Mouse (Mus musculus) Patski (cell line): ENCODE results near the gene Nvl. TPM values are rescaled to one million over a fixed set of nuclear protein-coding genes. Genes with fewer than 3 reads are reported as not detected.

ENCODE experiments used
- ATAC-seq: fragments of 100-300 bp; one replicate; pipeline ENCODE4 v1.8.0; 2021
- CTCF ChIA-PET: fragments of 350-600 bp; sonication (Branson Sonifier 250); formaldehyde crosslinking; loops from one replicate; lab custom pipeline; 2022; ENCODE audit warnings: inconsistent platforms; lab: Charles Lee
- POLR2A ChIA-PET: fragments of 350-600 bp; sonication (Branson Sonifier 250); formaldehyde crosslinking; loops from one replicate; lab custom pipeline; 2022; ENCODE audit warnings: antibody characterized with exemption, inconsistent platforms; lab: Charles Lee
- DNase-seq: peaks from one replicate; pipeline ENCODE4 v3.0.0-alpha.2; 2011; ENCODE audit warnings: low read depth, low spot score
- H3K27me3 ChIP-seq: fragments of 371-371 bp; one replicate; pipeline ENCODE4 v1.5.1; 2021
- CTCF ChIP-seq: fragments of 100-300 bp; IDR thresholded peaks from one replicate; pipeline ENCODE4 v1.5.1; 2021
- in situ Hi-C: fragments of 300-500 bp; cut with MboI; formaldehyde crosslinking; loops from 3 replicates; pipeline ENCODE4 v1.11.1; 2018; ENCODE audit warnings: low pct_unique_long_range_greater_than_20kb, mixed read lengths
- polyA plus RNA-seq: library from polyadenylated mRNA; unstranded; gene quantifications from one replicate; pipeline ENCODE4 v1.2.3, GENCODE M21; 2021

Gene Nvl
- polyA plus RNA-seq, 1 experiment from 2014 or later, result 23.1 TPM

- DNase-seq (no peak), ATAC-seq (no peak)
- no peak for TF ChIP-seq CTCF
- in situ Hi-C loops, result no loop called here
- ChIA-PET CTCF (interaction anchor here (1.2 to 1.8 kb wide), 2 partner anchors 23 to 86 kb away, joined by 3 read pairs; no protein-coding TSS in a partner anchor), POLR2A (no interaction called here)
- H3K27me3 ChIP-seq, result peaks cover 36% of the 10 kb centered on the region
Measured at GRCm38 (mm10) chr1:181073075-181073474, 70.9 kb downstream of the Nvl start.

- in situ Hi-C loops, result no loop called here
- peak; percentile 15 for DNase-seq
- peak; percentile 54 for ATAC-seq
- POLR2A ChIA-PET, result interaction anchor here (0.5 kb wide), 1 partner anchor 12 kb away, joined by 5 read pairs; no protein-coding TSS in a partner anchor
- CTCF ChIA-PET, result no interaction called here
- H3K27me3 ChIP-seq, result peaks cover 11% of the 10 kb centered on the region
- no peak for TF ChIP-seq CTCF
Measured at GRCm38 (mm10) chr1:181069671-181070070, 74.3 kb downstream of the Nvl start.

GRCm38 (mm10) chr1:181068344-181068743, 75.7 kb downstream of the Nvl start:
- in situ Hi-C loops, result no loop called here
- no peak for TF ChIP-seq CTCF
- DNase-seq (no peak), ATAC-seq (no peak)
- ChIA-PET POLR2A (no interaction called here), CTCF (interaction anchor here (0.7 kb wide), 1 partner anchor 11 kb away, joined by 3 read pairs; no protein-coding TSS in a partner anchor)
- H3K27me3 ChIP-seq, result peaks cover 6% of the 10 kb centered on the region

GRCm38 (mm10) chr1:181064648-181065047, 79.4 kb downstream of the Nvl start:
- in situ Hi-C loops, result no loop called here
- DNase-seq, result no peak

GRCm38 (mm10) chr1:181063991-181064390, 80.0 kb downstream of the Nvl start:
- peaks cover 7% of the 10 kb centered on the region for H3K27me3 ChIP-seq
- DNase-seq (no peak), ATAC-seq (no peak)
- in situ Hi-C loops, result no loop called here
- POLR2A ChIA-PET, result no interaction called here
- CTCF ChIA-PET, result no interaction called here
- TF ChIP-seq CTCF, result no peak

More at GRCm38 (mm10) chr1:181064648-181065047, 79.4 kb downstream of the Nvl start:
- CTCF ChIA-PET, result no interaction called here
- TF ChIP-seq CTCF, result no peak
- H3K27me3 ChIP-seq, result peaks cover 7% of the 10 kb centered on the region
- no peak for ATAC-seq
- POLR2A ChIA-PET, result no interaction called here

GRCm38 (mm10) chr1:181061784-181062485, 82.1 kb downstream of the Nvl start:
- ChIA-PET POLR2A (interaction anchor here (0.5 kb wide), 1 partner anchor 63 kb away, joined by 4 read pairs; no protein-coding TSS in a partner anchor), CTCF (interaction anchor here (3.6 kb wide), 1 partner anchor 22 kb away, joined by 8 read pairs; no protein-coding TSS in a partner anchor)
- ATAC-seq (no peak), DNase-seq (no peak)
- in situ Hi-C loops, result no loop called here
- peaks cover 7% of the 10 kb centered on the region for H3K27me3 ChIP-seq
- no peak for TF ChIP-seq CTCF

GRCm38 (mm10) chr1:181052898-181053297, 91.1 kb downstream of the Nvl start:
- in situ Hi-C loops, result no loop called here

GRCm38 (mm10) chr1:181050937-181051336, 93.1 kb downstream of the Nvl start, which contains the start of gene 9130409I23Rik:
TSS of gene 9130409I23Rik (plus strand) at chr1:181051237.
- ChIA-PET CTCF (interaction anchor here (1.1 kb wide), 1 partner anchor 54 kb away, joined by 3 read pairs; no protein-coding TSS in a partner anchor), POLR2A (no interaction called here)
- in situ Hi-C loops, result no loop called here
- DNase-seq, result no peak
- no peak for TF ChIP-seq CTCF
- ATAC-seq, result no peak
- peaks cover 6% of the 10 kb centered on the region for H3K27me3 ChIP-seq

More at GRCm38 (mm10) chr1:181052898-181053297, 91.1 kb downstream of the Nvl start:
- ATAC-seq (no peak), DNase-seq (no peak)
- peaks cover 6% of the 10 kb centered on the region for H3K27me3 ChIP-seq
- POLR2A ChIA-PET, result no interaction called here
- no peak for TF ChIP-seq CTCF
- CTCF ChIA-PET, result no interaction called here

- in situ Hi-C loops, result no loop called here
- peak; percentile 46 for TF ChIP-seq CTCF
- no peaks in the 10 kb centered on the region for H3K27me3 ChIP-seq
- POLR2A ChIA-PET, result interaction anchor here (0.6 kb wide), 1 partner anchor 29 kb away, joined by 6 read pairs; no protein-coding TSS in a partner anchor
- CTCF ChIA-PET, result interaction anchor here (1.2 kb wide), 1 partner anchor 32 kb away, joined by 3 read pairs; no protein-coding TSS in a partner anchor
- ATAC-seq, result no peak
- DNase-seq, result no peak
Measured at GRCm38 (mm10) chr1:181049328-181049842, 94.6 kb downstream of the Nvl start.

- no peak for DNase-seq
- no peak for TF ChIP-seq CTCF
- ChIA-PET CTCF (no interaction called here), POLR2A (no interaction called here)
- in situ Hi-C loops, result no loop called here
- no peaks in the 10 kb centered on the region for H3K27me3 ChIP-seq
- ATAC-seq, result no peak
Measured at GRCm38 (mm10) chr1:181047520-181047919, 96.5 kb downstream of the Nvl start.
